Mouse (Mus musculus) brain, embryonic 14.5 days (tissue): ENCODE results near the gene Alyref. TPM values are rescaled to one million over a fixed set of nuclear protein-coding genes. Genes with fewer than 3 reads are reported as not detected.

Source experiments
- DNase-seq: peaks from one replicate; pipeline ENCODE4 v3.0.0-alpha.2; 2011; ENCODE audit warnings: low read depth
- CTCF ChIP-seq: fragments of 200-500 bp; IDR thresholded peaks from 2 replicates; pipeline ENCODE4 v1.5.1; 2012; ENCODE audit warnings: inconsistent platforms, mild to moderate bottlenecking, moderate library complexity, borderline replicate concordance; ENCODE audit not compliant: insufficient read depth, insufficient read length; ENCODE audit errors: extremely low read depth
- POLR2A ChIP-seq: fragments of 200-500 bp; IDR thresholded peaks from 2 replicates; pipeline ENCODE4 v1.6.1; 2012; ENCODE audit warnings: mild to moderate bottlenecking, inconsistent platforms, borderline replicate concordance; ENCODE audit not compliant: poor library complexity, insufficient read depth, insufficient read length, severe bottlenecking; ENCODE audit errors: extremely low read depth
- polyA plus RNA-seq: library from polyadenylated mRNA; depleted of rRNA; stranded (reverse); fragments of >200 nt; gene quantifications from 2 replicates; pipeline ENCODE4 v1.2.3, GENCODE M21; 2012; rRNA removed

Gene Alyref
- polyA plus RNA-seq = 86.8 and 89.7 TPM in 2 replicates

DNA sequence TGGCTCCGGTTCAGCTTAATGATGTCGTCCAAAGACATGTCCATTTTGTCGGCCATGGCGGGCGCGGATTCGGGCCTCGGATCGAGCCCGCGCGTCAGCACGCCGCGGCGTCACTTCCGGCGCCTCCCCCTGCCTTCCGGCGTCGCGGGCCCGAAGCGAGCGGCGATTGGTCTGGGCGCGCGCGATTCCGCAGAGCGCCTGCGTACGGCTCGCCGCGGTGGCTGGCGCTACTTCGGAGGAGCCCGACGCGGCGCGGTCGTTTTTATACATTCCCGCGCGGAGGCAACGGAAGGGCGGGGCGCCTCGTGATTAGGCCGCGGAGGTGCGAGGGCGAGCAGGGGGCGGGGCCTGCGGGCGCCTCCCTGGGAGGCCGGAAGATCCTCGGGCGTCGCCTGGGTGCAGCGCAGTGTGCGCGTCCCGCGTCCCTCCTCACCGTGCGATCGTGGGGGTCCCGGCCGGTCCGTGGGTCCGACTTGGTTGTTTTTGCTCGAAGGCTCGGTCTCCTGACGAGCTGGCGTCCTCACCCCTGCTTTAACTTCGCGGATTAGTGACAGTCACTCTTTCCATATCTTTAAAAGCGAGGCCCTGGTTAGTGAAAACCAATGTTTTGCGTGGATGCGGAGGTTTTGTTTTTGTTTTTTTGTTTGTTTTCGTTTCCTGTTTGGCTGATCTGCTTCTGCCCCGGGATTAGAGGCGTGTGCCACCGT, at the start of gene Alyref, which contains the start of gene Anapc11:
TSS of gene Alyref (minus strand) at position 83 of the 707 bp plus-strand sequence.
TSS of gene Anapc11 (plus strand) at position 139 of the 707 bp plus-strand sequence.
- TF ChIP-seq CTCF (no peak), POLR2A (no peak; the same call in none of the 2 replicates)
- peak; percentile 99 for DNase-seq

DNA sequence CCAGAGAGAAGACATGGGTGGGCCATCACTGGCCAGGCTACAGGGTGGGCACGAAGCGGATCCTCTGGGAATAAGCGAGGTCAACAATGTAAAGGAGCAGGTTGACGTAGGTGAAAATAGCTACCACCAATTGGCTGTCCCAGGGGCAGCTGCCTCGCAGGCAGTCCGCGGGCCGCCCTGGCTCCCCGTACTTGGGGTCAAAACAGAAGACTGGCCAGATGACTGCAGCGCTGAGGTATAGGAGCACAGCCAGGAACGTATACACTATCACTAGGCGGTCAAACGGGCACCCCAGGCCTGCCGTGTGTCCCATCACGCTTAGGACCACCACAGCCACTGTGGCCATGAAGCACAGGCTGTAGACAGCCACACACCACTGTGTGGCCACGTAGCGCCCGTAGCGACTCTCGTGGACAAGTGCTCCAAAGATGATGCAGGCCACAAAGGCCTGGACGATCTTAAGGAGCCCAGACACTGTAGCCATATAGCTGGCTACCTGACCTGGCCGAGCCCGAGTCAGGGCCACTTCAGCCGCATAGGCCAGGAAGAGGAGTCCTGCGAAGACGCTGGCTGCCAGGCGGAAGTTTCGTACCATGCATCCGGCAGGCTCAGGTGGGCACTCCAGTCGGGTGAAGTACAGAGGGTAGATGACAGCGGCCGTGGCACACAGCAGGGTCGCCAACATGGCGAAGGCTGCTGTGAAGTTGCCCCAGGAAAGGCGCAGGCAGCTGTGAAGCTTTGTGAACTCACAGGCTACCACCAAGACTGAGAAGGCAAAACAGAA, 49.1 kb upstream of the Alyref start:
- TF ChIP-seq CTCF = no peak
- no peak for TF ChIP-seq POLR2A

DNA sequence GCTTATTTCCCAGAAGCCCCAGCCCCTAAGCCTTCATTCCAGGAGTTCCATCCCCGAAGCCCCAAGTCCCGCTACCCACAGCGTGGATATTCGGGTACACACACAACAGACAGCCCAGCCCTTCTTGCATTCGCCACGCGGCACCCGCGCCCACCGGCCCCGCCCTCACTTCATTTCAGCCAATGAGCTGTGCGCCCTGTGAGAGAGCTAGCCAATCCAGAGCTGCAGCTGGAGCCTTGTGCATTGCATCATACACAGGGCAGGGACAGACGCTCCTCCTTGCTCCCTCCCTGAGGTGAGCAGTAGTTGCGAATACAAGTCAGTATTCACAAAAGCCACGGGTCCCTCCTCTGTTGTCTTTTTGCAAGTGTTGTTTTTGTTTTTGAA, 45.4 kb upstream of the Alyref start, which contains the start of gene Pycr1:
TSS of gene Pycr1 (minus strand) at position 169 of the 387 bp plus-strand sequence.
- peak; percentile 36; the same call in 1 of the 2 replicates for TF ChIP-seq POLR2A
- no peak for TF ChIP-seq CTCF
- peak; percentile 97 for DNase-seq

More for the DNA sequence above, 49.1 kb upstream of the Alyref start:
- no peak for DNase-seq

DNA sequence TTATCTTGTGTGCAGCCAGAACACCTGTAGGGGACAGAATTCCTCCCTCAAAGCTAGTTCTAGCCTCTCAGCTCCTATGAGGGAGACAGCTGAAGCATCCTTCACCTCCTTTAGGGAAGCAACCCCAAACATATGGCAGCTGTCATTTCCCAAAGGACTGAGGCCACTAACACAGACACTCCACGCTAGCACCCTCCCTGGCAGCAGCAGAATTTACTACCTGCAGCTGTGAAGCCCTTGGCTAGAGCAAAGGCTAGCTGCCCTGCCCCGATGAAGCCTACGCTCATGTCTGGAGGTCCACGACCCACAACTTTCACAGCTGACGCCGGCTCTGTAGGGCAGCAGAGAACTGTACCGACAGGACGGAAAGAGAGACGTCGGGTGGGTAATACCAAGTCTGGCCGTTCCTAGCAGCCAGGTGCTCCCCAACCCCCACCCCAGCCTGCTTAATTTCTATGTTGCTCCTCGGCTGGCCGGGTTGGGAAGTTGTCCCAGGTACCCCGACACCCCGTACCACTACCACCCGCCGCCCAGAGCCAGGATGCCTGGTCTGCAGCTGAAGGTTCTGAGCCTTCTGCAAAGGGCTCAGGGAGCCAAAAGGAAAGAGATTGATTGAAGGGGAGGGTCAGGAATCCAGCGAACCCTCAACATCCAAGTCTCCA, 44.9 kb upstream of the Alyref start:
- DNase-seq = no peak
- no peak for TF ChIP-seq POLR2A
- TF ChIP-seq CTCF = no peak

DNA sequence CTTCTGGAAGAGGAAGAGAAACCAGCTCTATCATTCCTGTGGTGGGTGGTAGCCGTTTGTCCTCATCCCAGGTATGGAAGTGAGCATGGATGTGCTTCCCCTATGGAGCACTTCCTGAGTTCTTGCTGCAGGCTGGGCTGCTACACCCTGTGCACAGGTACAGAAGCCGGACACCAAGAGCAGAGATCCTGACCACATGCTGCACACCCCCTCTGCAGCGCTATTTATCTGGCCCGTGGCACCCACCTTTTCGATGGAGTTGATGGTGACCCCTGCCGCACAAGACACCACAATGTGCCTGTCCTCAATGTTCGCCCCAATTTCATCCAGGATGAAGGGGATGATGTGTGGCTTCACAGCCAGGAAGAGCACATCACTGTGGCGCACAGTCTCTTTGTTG, 43.7 kb upstream of the Alyref start:
- TF ChIP-seq POLR2A (no peak), CTCF (no peak)

DNA sequence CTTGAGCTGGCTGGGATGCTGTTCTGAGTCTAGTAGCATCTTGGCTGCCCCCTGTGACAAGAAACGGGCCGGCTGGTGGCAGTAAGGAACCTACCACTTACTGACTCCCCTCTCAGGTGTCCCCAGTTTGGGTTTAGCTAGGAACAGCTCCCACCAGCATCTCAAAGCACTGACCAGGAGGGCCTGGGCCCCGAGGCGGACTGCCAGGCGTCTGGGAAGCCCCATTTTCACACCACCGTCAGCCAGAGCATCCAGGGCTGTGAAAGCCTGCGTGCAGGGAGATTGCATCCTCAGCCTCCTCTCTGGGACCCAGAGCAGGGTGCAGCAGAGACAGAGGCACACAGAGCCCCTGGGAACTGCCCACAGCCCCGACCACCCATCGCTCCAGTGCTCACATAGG, 43.1 kb upstream of the Alyref start:
- DNase-seq = no peak
- TF ChIP-seq CTCF (no peak), POLR2A (no peak)

More for the DNA sequence above, 43.7 kb upstream of the Alyref start:
- DNase-seq = no peak

DNA sequence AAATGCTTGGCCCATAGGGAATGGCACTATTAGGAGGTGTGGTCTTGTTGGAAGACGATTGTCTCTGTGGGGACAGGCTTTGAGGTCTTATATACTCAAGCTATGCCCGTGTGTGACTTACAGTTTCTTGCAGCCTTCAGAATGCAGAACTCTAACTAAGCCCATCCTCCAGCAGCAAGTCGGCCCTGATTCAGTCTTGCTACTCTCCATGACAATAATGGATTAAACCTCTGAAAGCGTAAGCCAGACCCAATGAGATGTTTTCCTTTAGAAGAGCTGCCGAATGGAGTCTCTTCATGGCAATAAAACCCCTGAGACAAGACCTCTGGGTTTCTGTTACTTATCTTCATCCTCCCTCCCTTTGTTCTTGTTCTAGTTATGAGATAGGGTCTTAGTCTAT, 36.6 kb upstream of the Alyref start:
- no peak for DNase-seq
- TF ChIP-seq POLR2A = no peak
- no peak for TF ChIP-seq CTCF

DNA sequence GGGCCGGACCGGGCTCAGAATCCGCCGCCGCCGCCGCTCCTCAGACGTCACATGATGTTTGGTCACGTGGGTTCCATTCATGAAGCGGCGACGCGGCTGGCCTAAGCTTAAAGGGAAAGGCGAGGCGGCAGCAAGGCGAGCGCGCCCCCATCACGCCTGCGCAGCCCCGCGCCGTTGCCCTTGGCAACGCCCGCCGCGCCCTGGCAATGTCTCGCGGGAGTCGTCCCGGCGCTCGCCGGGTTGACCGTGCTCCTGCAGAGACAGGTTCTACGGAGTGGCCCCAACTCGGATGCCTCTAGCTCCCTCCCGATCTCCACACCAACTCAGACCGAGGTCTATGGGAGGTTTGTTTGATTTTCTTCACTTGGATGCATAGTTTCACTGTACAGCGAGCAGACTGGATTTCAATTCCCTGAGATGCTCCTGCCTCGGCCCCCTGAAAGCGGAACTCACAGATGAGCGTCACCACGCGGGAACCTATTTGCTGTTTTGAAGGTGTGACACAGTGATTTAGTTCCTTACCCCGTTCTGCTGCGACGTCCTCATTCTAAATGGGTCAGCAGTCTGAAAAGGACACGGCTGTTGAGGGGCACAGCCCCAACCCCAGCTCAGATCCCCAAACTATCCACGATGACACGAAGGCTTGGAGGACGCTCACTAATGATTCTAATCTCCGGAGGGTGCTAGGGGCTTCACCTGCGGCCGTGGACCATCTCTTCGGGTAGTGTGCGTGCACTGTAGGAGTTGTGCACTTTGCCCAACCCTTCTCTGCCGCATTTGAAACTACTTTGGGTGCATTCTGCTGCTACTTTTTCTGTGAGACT, 35.6 kb upstream of the Alyref start, which contains the start of gene Mafg:
TSS of gene Mafg (minus strand) at position 81 of the 824 bp plus-strand sequence.
- TF ChIP-seq CTCF = no peak
- no peak; the same call in 1 of the 2 replicates for TF ChIP-seq POLR2A
- peak; percentile 98 for DNase-seq

DNA sequence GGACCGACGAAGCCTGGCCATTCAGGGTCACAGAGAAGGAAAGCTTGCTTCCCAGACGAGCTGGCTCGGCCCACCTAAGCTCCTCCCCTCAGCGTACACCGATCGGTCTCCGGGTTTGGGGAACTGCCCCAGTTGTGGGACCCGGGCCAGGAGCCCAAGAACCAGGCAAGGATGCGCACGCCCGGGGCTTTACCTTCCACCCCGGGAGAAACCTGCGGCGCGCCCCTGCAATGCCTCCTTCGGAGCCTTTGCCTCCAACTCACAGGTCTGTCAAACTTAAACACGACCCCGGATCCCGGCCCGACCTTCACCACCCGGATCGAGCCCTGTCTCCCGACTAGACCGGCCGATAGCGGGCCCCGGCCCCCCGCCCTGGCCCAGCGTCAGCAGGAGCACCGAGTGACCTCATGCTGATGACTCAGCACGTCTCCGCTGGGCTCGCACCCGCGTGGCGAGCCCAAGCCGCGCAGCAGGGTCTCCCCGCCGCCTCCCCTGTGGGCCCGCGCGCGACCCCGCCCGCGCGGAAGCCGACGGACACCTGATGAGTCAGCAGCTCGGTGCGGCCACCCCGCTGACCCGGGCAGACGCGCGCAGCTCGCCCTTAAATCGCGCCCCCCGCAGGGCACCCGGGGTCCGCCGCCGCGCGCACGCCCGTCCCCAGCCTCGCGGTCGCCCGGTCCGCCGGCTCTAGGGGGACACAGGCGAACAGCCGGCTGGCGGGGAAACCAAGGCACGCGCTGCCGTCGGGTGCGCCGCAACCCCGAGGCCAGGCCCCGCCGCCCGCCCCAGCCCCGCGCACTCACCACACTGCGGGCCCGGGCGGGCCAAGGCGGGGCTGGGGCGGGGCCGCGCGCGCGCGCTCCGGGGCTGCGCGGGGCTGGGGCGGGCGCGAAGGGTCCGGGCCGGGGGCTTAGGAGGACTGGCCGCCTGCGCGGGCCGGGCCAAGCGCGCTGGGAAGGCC, 34.7 kb upstream of the Alyref start:
- TF ChIP-seq POLR2A (no peak), CTCF (no peak)

More for the DNA sequence above, 34.7 kb upstream of the Alyref start:
- peak; percentile 60 for DNase-seq
